Mouse (Mus musculus): ENCODE results near the gene Gm7324. TPM values are rescaled to one million over a fixed set of nuclear protein-coding genes. Genes with fewer than 3 reads are reported as not detected.
"Not testable (repeated sequence)": the region's sequence is repeated elsewhere in the genome, so short reads cannot be mapped to it uniquely, and the experiment has no call there.

Gm7324 gene
- total RNA-seq (2014; rRNA removed) (not detected in 2 replicates), polyA plus RNA-seq (2015; fragmentation: Nextera tagmentation; extraction: Ambion mirVana) (0.81 and 1.8 TPM in 2 replicates)

- H3K4me2 ChIP-seq (ENCODE audit: low read depth, low read length); H3K27me3 ChIP-seq (ENCODE audit: insufficient read depth, low read length); H3K9ac ChIP-seq (replicated peaks; ENCODE audit: low read length); H3K4me1 ChIP-seq (ENCODE audit: insufficient read depth, low read length); ATAC-seq; H3K9me3 ChIP-seq (ENCODE audit: low read length); DNase-seq (ENCODE audit: low spot score); H3K36me3 ChIP-seq (ENCODE audit: insufficient read depth, low read length); H3K4me3 ChIP-seq (ENCODE audit: low read length); H3K27ac ChIP-seq: not testable (repeated sequence)
- WGBS = 88% methylated on average over 4 of the region's 4 CpGs
These were observed at the start of gene Gm7324 for GRCm38 (mm10) chr14:43697621-43698020. TSS of gene Gm7324 (plus strand) at chr14:43697828.

- WGBS = no CpG with 5 or more reads among the region's 2 CpGs
- not testable (repeated sequence) for H3K27ac ChIP-seq; H3K4me3 ChIP-seq (ENCODE audit: low read length); H3K36me3 ChIP-seq (ENCODE audit: insufficient read depth, low read length); ATAC-seq; H3K9ac ChIP-seq (replicated peaks; ENCODE audit: low read length); DNase-seq (ENCODE audit: low spot score); H3K27me3 ChIP-seq (ENCODE audit: insufficient read depth, low read length); H3K4me1 ChIP-seq (ENCODE audit: insufficient read depth, low read length); H3K9me3 ChIP-seq (ENCODE audit: low read length); H3K4me2 ChIP-seq (ENCODE audit: low read depth, low read length)
These were observed 20.5 kb upstream of the Gm7324 start, which contains the start of gene Gm8165 for GRCm38 (mm10) chr14:43677099-43677498. TSS of gene Gm8165 (minus strand) at chr14:43677199.

DNA sequence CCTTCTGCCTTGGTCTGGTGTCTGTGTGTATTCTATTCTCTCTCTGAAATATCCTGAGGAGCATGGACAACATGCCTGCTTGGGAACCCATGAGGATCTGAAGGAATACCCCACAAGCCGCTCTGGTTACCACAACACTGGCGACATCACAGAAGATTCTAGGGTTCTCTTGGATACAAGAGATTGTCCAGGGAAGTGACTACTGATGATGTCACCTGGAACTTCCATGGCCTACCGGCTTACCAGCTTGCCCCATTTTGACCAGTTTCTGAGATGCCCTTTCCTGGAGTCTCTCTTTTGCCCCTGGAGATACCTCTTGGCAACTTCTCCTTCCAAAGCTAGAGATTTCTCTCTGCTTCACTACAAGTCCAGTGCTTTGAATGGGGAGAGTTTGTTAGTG is 29.8 kb downstream of the Gm7324 start, which contains the start of gene Gm16506:
TSS of gene Gm16506 (minus strand) at position 101 of the 400 bp plus-strand sequence.
- H3K4me3 ChIP-seq (ENCODE audit: low read length); H3K27ac ChIP-seq; H3K36me3 ChIP-seq (ENCODE audit: insufficient read depth, low read length); H3K4me2 ChIP-seq (ENCODE audit: low read depth, low read length); H3K27me3 ChIP-seq (ENCODE audit: insufficient read depth, low read length); H3K9ac ChIP-seq (replicated peaks; ENCODE audit: low read length); H3K4me1 ChIP-seq (ENCODE audit: insufficient read depth, low read length); ATAC-seq; DNase-seq (ENCODE audit: low spot score); H3K9me3 ChIP-seq (ENCODE audit: low read length): not testable (repeated sequence)
- 94% methylated on average over 1 of the region's 3 CpGs for WGBS

- not testable (repeated sequence) for H3K4me3 ChIP-seq (ENCODE audit: low read length); H3K9me3 ChIP-seq (ENCODE audit: low read length); DNase-seq (ENCODE audit: low spot score); H3K9ac ChIP-seq (replicated peaks; ENCODE audit: low read length); H3K36me3 ChIP-seq (ENCODE audit: insufficient read depth, low read length); H3K4me1 ChIP-seq (ENCODE audit: insufficient read depth, low read length); H3K27me3 ChIP-seq (ENCODE audit: insufficient read depth, low read length); ATAC-seq; H3K27ac ChIP-seq; H3K4me2 ChIP-seq (ENCODE audit: low read depth, low read length)
- WGBS = 79% methylated on average over 4 of the region's 4 CpGs
These were observed 49.9 kb downstream of the Gm7324 start, which contains the start of gene Gm6526 for GRCm38 (mm10) chr14:43747566-43747965. TSS of gene Gm6526 (plus strand) at chr14:43747866.

Other genes starting within 250 kb of the Gm7324 start
- not detected in 2 replicates for gene Gm5799, start 154.3 kb upstream of the Gm7324 start, total RNA-seq (2014; rRNA removed)
- not detected in 2 replicates for gene Gm5799, start 154.3 kb upstream of the Gm7324 start, polyA plus RNA-seq (2015; fragmentation: Nextera tagmentation; extraction: Ambion mirVana)
- gene Gm17654, start 118.7 kb upstream of the Gm7324 start, total RNA-seq (2014; rRNA removed) = not detected in 2 replicates
- gene Gm17654, start 118.7 kb upstream of the Gm7324 start, polyA plus RNA-seq (2015; fragmentation: Nextera tagmentation; extraction: Ambion mirVana) = not detected in 2 replicates
- not detected in 2 replicates for gene Gm10375, start 89.8 kb upstream of the Gm7324 start, total RNA-seq (2014; rRNA removed)
- not detected in 2 replicates for gene Gm10375, start 89.8 kb upstream of the Gm7324 start, polyA plus RNA-seq (2015; fragmentation: Nextera tagmentation; extraction: Ambion mirVana)
- gene Gm8165, start 20.6 kb upstream of the Gm7324 start, total RNA-seq (2014; rRNA removed) = not detected in 2 replicates
- not detected in 2 replicates for gene Gm8165, start 20.6 kb upstream of the Gm7324 start, polyA plus RNA-seq (2015; fragmentation: Nextera tagmentation; extraction: Ambion mirVana)
- not detected in 2 replicates for gene Gm16506, start 29.7 kb downstream of the Gm7324 start, total RNA-seq (2014; rRNA removed)
- gene Gm16506, start 29.7 kb downstream of the Gm7324 start, polyA plus RNA-seq (2015; fragmentation: Nextera tagmentation; extraction: Ambion mirVana) = not detected in 2 replicates
- gene Gm6526, start 50.0 kb downstream of the Gm7324 start, total RNA-seq (2014; rRNA removed) = not detected in 2 replicates
- gene Gm6526, start 50.0 kb downstream of the Gm7324 start, polyA plus RNA-seq (2015; fragmentation: Nextera tagmentation; extraction: Ambion mirVana) = not detected in 2 replicates
- not detected in 2 replicates for gene Gm8180, start 86.9 kb downstream of the Gm7324 start, total RNA-seq (2014; rRNA removed)
- gene Gm8180, start 86.9 kb downstream of the Gm7324 start, polyA plus RNA-seq (2015; fragmentation: Nextera tagmentation; extraction: Ambion mirVana) = not detected in 2 replicates
- gene Ear1, start 177.7 kb downstream of the Gm7324 start, total RNA-seq (2014; rRNA removed) = not detected in 2 replicates
- gene Ear1, start 177.7 kb downstream of the Gm7324 start, polyA plus RNA-seq (2015; fragmentation: Nextera tagmentation; extraction: Ambion mirVana) = not detected in 2 replicates
- gene Ear10, start 225.7 kb downstream of the Gm7324 start, total RNA-seq (2014; rRNA removed) = not detected in 2 replicates
- not detected in 2 replicates for gene Ear10, start 225.7 kb downstream of the Gm7324 start, polyA plus RNA-seq (2015; fragmentation: Nextera tagmentation; extraction: Ambion mirVana)
- gene Gm8113, start 227.6 kb downstream of the Gm7324 start, total RNA-seq (2014; rRNA removed) = 1.2 and 1.3 TPM in 2 replicates
- 2.6 and 2.9 TPM in 2 replicates for gene Gm8113, start 227.6 kb downstream of the Gm7324 start, polyA plus RNA-seq (2015; fragmentation: Nextera tagmentation; extraction: Ambion mirVana)

Data from hindbrain, postnatal 0 days (tissue).